Mouse (Mus musculus): ENCODE measurements around the gene Dhdds.

DNA sequence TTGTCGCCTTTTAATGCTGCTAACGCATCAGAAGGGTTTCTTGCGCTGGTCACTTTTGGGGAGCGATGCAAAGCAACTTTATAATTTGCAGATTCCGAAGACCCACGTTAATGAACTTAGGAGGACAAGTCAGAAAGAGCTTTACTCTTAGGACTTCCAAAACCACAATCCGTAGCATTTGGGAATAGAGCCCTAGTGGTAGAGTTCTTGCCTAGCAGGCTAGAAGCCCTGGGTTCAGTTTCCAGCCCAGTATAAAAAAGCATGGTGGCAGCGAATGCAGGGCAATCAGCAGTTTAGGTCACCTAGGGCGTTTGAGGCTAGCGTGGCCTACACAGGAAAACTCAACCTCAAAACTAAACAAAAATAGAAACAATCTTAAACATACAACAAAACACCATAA is 992 bp upstream of the Dhdds start:
- TF ChIP-seq CTCF (IDR thresholded peaks at IDR 0.05) (peak; percentile 8; the same call in 1 of the 2 replicates), POLR2A (IDR thresholded peaks at IDR 0.05; ENCODE audit: insufficient read depth, low read depth, low read length) (no peak)
